Mouse (Mus musculus): ENCODE results near the gene Ada. TPM values are rescaled to one million over a fixed set of nuclear protein-coding genes. Genes with fewer than 3 reads are reported as not detected.
"Not testable (repeated sequence)": the region's sequence is repeated elsewhere in the genome, so short reads cannot be mapped to it uniquely, and the experiment has no call there.

Ada gene
- polyA plus RNA-seq, 1 experiment from 2014 or later: 3.4 TPM

GRCm38 (mm10) chr2:163697764-163698480 is 52.1 kb downstream of the Ada start:
- H3K36me3 ChIP-seq (ENCODE audit: inconsistent target): no peaks in the 10 kb centered on the region
- WGBS (ENCODE audit: missing documents): 8% methylated on average over 13 of the region's 16 CpGs
- no peak overlapping the region for H3K4me3 ChIP-seq (ENCODE audit: inconsistent target)
- H3K27ac ChIP-seq: peak overlapping the region; percentile 66
- H3K79me2 ChIP-seq (ENCODE audit: inconsistent target): peaks cover 80% of the 10 kb centered on the region; the same call in 1 of the 2 replicates

DNA sequence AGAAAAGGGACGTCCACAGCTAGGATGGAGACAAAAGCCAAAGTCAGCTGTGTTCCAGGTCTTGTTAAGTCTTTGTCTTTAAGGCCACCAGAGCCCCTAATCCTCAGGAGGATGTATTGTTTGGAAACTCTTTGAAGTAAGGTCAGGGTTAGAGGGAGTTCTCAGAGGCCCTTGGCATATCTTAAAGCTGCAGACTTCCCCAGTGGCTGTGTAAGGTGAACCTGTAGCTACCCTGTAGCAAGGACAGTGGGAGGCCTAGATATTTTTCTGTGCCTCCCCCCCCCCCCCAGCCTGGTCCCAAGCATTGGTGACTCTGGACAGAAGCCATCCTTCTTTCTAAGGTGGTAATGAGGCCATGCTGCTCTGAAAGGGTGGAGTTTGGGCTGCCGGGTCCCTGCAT is 53.3 kb downstream of the Ada start:
- H3K36me3 ChIP-seq (ENCODE audit: inconsistent target): no peaks in the 10 kb centered on the region
- no peak overlapping the region for H3K27ac ChIP-seq
- 91% methylated on average over 2 of the region's 2 CpGs for WGBS (ENCODE audit: missing documents)

DNA sequence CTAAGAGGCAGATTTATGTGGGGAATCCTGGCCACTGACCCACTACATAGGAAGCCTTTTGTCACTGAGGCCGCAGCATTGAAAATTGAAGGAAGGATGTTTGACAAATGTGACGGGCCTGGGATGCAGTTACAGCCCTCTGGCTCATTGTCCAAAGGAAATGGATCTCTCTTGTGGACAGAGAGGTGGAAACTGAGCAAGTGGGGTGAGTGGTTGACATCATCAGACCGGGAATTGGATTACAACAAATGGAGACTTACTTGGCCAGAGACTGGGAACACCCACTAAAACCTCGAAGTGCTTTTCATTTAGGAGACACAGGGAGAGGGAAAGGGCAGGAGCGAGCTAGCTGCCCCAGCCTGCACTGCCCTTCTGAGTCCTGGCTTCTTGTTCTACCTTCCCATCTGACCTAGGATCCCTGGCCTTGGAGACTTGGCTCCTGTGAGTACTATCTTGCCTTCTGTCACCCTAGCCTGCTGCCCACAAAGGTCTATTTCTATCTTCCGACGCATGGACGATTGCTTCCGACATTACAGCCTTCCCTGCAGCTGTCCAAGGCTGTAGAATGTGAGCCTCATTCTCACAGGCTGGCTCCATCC is 56.2 kb downstream of the Ada start:
- Histone ChIP-seq H3K79me2 (ENCODE audit: inconsistent target) (peaks cover 75% of the 10 kb centered on the region; the same call in 1 of the 2 replicates), H3K36me3 (ENCODE audit: inconsistent target) (no peaks in the 10 kb centered on the region), H3K4me3 (ENCODE audit: inconsistent target) (no peak overlapping the region), H3K27ac (no peak overlapping the region)
- 96% methylated on average over 9 of the region's 9 CpGs for WGBS (ENCODE audit: missing documents)

More for the DNA sequence above, 53.3 kb downstream of the Ada start:
- Histone ChIP-seq H3K79me2 (ENCODE audit: inconsistent target) (peaks cover 81% of the 10 kb centered on the region; the same call in 1 of the 2 replicates), H3K4me3 (ENCODE audit: inconsistent target) (no peak overlapping the region)

GRCm38 (mm10) chr2:163692873-163693612 is 57.0 kb downstream of the Ada start:
- 91% methylated on average over 3 of the region's 3 CpGs for WGBS (ENCODE audit: missing documents)
- H3K79me2 ChIP-seq (ENCODE audit: inconsistent target): peaks cover 77% of the 10 kb centered on the region; the same call in 1 of the 2 replicates
- H3K27ac ChIP-seq: no peak overlapping the region
- no peak overlapping the region for H3K4me3 ChIP-seq (ENCODE audit: inconsistent target)
- no peaks in the 10 kb centered on the region for H3K36me3 ChIP-seq (ENCODE audit: inconsistent target)

- WGBS (ENCODE audit: missing documents): 92% methylated on average over 5 of the region's 6 CpGs
Measured at GRCm38 (mm10) chr2:163691846-163692605, 58.0 kb downstream of the Ada start.

GRCm38 (mm10) chr2:163690409-163691304 is 59.4 kb downstream of the Ada start:
- Histone ChIP-seq H3K27ac (no peak overlapping the region), H3K36me3 (ENCODE audit: inconsistent target) (no peaks in the 10 kb centered on the region), H3K79me2 (ENCODE audit: inconsistent target) (peaks cover 73% of the 10 kb centered on the region; the same call in 1 of the 2 replicates), H3K4me3 (ENCODE audit: inconsistent target) (no peak overlapping the region)
- WGBS (ENCODE audit: missing documents): 91% methylated on average over 7 of the region's 8 CpGs

More at GRCm38 (mm10) chr2:163691846-163692605, 58.0 kb downstream of the Ada start:
- Histone ChIP-seq H3K4me3 (ENCODE audit: inconsistent target) (no peak overlapping the region), H3K79me2 (ENCODE audit: inconsistent target) (peaks cover 73% of the 10 kb centered on the region; the same call in 1 of the 2 replicates), H3K27ac (no peak overlapping the region), H3K36me3 (ENCODE audit: inconsistent target) (no peaks in the 10 kb centered on the region)

DNA sequence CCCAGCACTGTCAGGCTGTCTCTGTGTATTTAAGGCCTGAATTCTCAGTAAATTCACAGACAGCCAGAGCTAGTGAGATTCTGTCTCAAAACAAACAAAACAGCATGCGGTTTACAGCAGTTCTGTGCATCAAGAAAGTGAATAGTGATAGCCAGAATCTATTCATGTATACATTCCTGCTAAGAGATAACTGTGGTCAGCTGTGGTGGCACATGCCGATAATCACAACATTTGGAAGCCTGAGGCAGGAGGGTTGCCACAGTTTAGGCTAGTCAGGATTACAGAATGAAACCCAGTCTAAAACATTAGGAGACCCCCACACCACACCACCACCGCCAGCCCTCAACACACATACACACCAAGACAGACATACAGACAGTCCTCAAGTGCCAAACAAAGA is 60.3 kb downstream of the Ada start:
- WGBS (ENCODE audit: missing documents): 100% methylated on average over 3 of the region's 3 CpGs
- H3K27ac ChIP-seq: no peak overlapping the region
- H3K4me3 ChIP-seq (ENCODE audit: inconsistent target): no peak overlapping the region
- H3K36me3 ChIP-seq (ENCODE audit: inconsistent target): no peaks in the 10 kb centered on the region
- H3K79me2 ChIP-seq (ENCODE audit: inconsistent target): peaks cover 77% of the 10 kb centered on the region; the same call in 1 of the 2 replicates

GRCm38 (mm10) chr2:163688377-163688776 is 61.7 kb downstream of the Ada start:
- H3K36me3 ChIP-seq (ENCODE audit: inconsistent target); H3K4me3 ChIP-seq (ENCODE audit: inconsistent target); H3K27ac ChIP-seq: not testable (repeated sequence)
- 86% methylated on average over 1 of the region's 1 CpGs for WGBS (ENCODE audit: missing documents)
- H3K79me2 ChIP-seq (ENCODE audit: inconsistent target): peaks cover 78% of the 10 kb centered on the region; the same call in 1 of the 2 replicates

GRCm38 (mm10) chr2:163686886-163687285 is 63.2 kb downstream of the Ada start:
- Histone ChIP-seq H3K79me2 (ENCODE audit: inconsistent target) (peaks cover 80% of the 10 kb centered on the region; the same call in 1 of the 2 replicates), H3K27ac (no peak overlapping the region), H3K4me3 (ENCODE audit: inconsistent target) (no peak overlapping the region), H3K36me3 (ENCODE audit: inconsistent target) (no peaks in the 10 kb centered on the region)
- 90% methylated on average over 3 of the region's 3 CpGs for WGBS (ENCODE audit: missing documents)

DNA sequence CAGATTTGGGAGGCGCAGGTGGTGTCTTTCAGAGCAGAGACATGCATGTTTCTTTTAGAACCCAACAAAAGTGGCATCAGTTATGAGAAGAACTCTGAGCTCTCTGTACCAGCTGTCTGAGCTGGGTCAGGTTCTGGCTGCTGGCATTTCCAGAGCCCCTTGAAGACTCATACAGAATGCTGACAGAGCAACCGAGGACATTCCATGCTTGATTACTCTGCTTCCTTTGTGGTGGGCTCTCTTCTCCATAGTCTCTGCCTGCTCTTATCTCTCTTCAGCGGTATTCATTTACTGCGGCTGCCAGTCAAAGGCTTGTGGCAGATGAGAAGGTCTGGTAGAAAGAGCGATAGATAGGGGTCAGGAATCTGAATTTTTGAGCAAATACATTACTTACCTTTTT is 63.8 kb downstream of the Ada start:
- H3K27ac ChIP-seq: no peak overlapping the region
- 98% methylated on average over 5 of the region's 5 CpGs for WGBS (ENCODE audit: missing documents)
- no peak overlapping the region for H3K4me3 ChIP-seq (ENCODE audit: inconsistent target)
- no peaks in the 10 kb centered on the region for H3K36me3 ChIP-seq (ENCODE audit: inconsistent target)
- H3K79me2 ChIP-seq (ENCODE audit: inconsistent target): peaks cover 84% of the 10 kb centered on the region; the same call in 1 of the 2 replicates

GRCm38 (mm10) chr2:163685761-163686200 is 64.3 kb downstream of the Ada start:
- Histone ChIP-seq H3K79me2 (ENCODE audit: inconsistent target) (peaks cover 87% of the 10 kb centered on the region; the same call in 1 of the 2 replicates), H3K36me3 (ENCODE audit: inconsistent target) (no peaks in the 10 kb centered on the region), H3K4me3 (ENCODE audit: inconsistent target) (no peak overlapping the region), H3K27ac (no peak overlapping the region)
- WGBS (ENCODE audit: missing documents): 84% methylated on average over 5 of the region's 6 CpGs

- H3K36me3 ChIP-seq (ENCODE audit: inconsistent target): no peaks in the 10 kb centered on the region
- 96% methylated on average over 4 of the region's 4 CpGs for WGBS (ENCODE audit: missing documents)
- H3K27ac ChIP-seq: no peak overlapping the region
- no peak overlapping the region for H3K4me3 ChIP-seq (ENCODE audit: inconsistent target)
- H3K79me2 ChIP-seq (ENCODE audit: inconsistent target): peaks cover 87% of the 10 kb centered on the region; the same call in 1 of the 2 replicates
Measured at GRCm38 (mm10) chr2:163685287-163685686, 64.8 kb downstream of the Ada start.

DNA sequence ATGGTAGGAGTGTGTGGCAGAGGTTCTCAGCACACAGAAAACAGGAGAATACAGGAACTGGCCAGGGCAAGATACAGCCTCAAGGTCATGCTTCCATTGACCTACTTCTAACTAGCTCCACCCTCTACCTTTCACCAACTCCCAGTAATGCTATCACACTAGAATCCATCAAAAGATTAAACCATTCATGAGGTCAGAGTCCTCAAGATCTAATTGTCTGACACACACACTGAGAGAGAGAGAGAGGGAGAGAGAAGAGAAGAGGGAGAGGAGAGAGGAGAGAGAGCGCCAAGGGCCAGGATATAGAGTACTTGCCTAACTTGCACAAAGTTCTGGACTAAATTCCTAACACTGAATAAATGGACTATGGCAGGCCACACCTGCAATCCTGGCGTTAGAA is 67.7 kb downstream of the Ada start:
- 100% methylated on average over 2 of the region's 2 CpGs for WGBS (ENCODE audit: missing documents)
- Histone ChIP-seq H3K79me2 (ENCODE audit: inconsistent target) (peaks cover 94% of the 10 kb centered on the region; the same call in 1 of the 2 replicates), H3K27ac (no peak overlapping the region), H3K36me3 (ENCODE audit: inconsistent target) (no peaks in the 10 kb centered on the region), H3K4me3 (ENCODE audit: inconsistent target) (no peak overlapping the region)
